Mouse (Mus musculus) heart, postnatal 10 days (tissue): Measurements from ENCODE around the gene Hfm1. TPM values are rescaled to one million over a fixed set of nuclear protein-coding genes. Genes with fewer than 3 reads are reported as not detected.

Experiments
- DNase-seq, 2 experiments: peaks; one replicate each; pipeline ENCODE4 v3.0.0; 2021
- intact Hi-C: fragments of 180-260 bp; cut with DNase I; formaldehyde crosslinking; loops from one replicate; pipeline ENCODE4 v1.15.1; 2025
- total RNA-seq, 2 experiments: library from RNA; stranded (reverse); gene quantifications; 2 replicates each; pipeline ENCODE4 v1.2.3; 2021

The Hfm1 gene
- total RNA-seq: not detected

DNA sequence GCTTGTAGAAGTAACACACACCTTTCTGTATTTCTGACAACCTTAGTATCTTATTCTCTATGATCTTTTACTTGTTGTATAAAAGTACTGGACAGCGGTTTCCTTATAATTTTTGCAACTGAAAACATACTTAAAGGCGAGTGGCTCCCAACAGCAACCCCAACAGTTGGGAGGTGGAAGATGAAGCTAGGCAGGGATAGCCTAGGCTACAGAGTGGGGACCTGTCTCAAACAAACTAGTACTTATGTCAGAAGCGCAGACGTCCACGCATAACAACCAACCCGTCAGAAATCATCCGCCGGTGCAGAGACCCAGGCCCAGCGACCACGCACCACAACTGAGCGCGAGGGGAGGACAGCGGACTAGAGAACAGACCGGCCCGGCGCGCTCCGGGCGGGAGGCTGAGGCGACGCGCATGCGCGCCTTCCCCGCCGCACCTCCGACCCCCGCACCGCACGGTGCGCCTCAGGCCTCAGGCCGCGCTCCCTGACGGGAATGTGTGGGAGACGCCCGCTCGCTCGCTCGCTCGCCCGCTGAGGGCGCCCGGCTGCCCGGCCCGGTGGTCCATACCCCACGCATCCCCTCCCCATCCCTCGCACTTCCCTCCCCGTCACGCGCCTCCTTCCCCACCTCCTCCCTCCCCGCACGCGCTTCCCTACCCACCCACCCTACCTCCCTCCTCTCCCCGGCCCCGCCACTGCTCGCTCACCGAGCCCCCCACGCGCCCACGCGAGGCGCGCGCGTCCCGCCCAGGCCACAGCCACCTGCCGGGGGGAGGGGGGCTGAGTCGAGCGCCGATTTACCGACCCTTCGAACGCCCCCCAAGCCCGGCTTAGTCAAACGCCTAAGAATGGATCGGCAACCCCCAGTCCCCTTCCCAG, at the start of gene Hfm1:
Gene Hfm1, minus strand, starts transcription at position 834 of the 881 bp plus-strand sequence.
- peak; percentile 41 to 51 for DNase-seq
- intact Hi-C loops: no loop called here

DNA sequence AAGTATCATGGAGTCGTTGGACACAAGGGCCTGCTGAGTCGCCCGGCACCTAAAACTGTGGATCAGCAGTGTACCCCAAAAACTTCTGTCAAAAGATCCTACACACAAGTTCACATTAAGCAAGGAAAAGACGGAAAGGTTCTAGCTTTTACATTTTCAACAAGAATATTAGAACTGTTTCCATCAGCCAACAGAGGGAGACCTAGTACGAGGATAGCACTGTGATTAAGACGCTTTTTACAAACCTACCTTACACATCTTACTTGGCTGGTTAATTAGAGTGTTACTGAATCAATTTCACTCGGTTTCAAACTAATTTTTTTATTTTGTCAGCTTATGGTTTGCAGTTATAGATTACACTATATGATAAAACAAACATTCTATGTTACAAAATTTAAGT, 47.8 kb upstream of the Hfm1 start:
- intact Hi-C loops: no loop called here
- DNase-seq: no peak

DNA sequence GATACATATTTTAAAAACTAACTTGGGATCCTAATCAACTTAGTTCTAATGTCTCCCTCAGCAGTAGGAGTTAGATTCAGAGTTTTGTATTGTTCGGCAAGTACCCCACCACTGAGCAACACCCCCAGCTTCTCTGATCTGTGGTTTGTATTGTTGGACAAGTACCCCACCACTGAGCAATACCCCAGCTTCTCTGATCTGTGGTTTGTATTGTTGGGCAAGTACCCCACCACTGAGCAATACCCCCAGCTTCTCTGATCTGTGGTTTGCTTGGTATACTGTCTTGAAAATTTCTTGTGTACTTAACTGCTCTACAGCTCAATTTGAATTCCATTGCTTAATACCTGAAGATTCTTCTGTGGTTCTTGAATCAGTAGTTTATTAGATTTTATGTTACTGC, 41.5 kb upstream of the Hfm1 start:
- intact Hi-C loops: loop anchor here (10.0 kb wide), 1 partner anchor 103 kb away; no protein-coding TSS in a partner anchor
- DNase-seq: no peak

DNA sequence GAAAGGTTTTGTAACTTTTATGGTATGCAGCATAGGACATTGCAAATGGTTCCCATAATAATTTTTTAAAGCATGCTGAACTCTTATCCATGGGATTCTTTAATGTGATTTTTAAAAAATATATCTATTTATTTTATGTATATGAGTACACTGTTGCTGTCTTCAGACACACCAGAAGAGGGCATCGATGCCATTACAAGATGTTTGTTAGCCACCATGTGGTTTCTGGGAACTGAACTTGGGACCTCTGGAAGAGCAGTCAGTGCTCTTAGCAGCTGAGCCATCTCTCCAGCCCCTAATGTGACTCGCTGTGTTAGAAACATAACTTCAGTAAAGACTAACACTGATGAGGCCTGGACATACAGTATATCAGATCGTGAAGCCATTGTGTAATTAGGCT, 40.3 kb upstream of the Hfm1 start:
- intact Hi-C loops: loop anchor here (10.0 kb wide), 1 partner anchor 102 kb away; no protein-coding TSS in a partner anchor

DNA sequence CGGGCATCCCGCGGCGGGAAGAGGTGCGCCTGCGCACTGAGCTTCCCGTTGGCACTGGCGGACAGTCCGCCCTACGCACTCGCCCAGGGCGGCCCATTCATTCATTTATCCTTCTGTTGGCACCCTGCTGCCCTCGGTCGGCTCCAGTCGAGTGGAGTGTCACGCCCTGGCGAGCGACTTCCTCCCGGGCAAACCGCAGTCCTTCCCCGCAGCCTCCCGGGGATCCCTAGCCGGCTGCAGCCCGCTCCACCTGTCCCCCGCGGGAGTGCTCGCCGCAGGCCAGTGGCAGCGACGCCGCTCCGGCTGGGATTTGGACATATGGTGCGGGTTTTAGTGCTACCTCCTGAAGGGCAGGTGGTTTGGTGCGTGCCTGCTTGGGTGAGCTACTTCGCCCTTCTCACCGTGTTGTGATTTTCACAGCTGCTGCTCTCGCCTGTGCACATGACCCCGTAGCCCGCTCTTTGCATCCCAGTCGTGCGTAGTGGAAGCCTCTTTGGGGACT, 38.4 kb upstream of the Hfm1 start:
- DNase-seq: no peak
- intact Hi-C loops: loop anchor here (10.0 kb wide), 1 partner anchor 100 kb away; no protein-coding TSS in a partner anchor

More for the DNA sequence above, 40.3 kb upstream of the Hfm1 start:
- DNase-seq: no peak

DNA sequence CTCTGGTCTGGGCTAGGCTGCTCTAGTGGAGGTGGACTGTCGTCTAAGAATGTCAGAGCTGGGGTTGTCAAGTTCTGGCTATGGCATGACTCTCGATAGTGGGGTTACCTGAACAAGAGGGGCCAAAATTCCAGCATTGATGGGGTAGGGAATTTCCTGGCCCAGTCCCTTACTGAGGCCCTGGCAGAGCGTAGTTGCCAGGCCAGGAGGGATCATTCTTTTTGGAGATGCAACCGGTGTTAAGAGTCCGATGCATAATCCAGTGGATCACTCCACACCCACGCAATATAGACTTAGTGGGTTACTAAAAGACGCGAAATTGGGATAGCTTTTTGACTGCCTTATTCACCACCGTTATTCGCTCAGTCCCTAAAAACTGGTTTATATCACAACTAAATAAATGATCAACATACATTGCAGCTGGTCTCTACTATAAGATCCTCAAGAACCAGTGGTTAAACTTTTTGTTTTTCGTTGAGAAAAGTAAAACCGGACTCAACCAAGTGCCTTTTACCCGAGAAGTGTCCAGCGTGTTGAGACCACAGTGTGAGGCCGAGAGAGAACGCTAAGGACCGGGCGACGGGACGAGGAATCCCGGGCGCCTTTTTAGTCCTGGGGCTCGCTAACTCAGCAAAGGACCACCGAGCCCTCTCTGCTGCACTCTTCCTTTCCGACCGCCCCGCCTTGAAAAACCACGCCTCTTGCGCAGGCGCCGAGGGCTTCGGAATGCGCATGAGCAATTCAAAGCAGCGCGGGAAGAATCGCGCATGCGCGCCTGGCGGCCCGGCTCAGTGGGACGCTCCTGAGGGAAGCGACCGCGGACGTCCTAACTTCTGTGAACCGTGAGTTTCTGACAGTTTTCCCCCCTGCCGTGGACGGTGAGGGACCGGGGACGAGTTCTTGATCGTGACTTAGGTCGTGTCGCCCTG, 37.7 kb upstream of the Hfm1 start, which contains the start of gene Cdc7:
Gene Cdc7, plus strand, starts transcription at position 739 of the 929 bp plus-strand sequence.
- DNase-seq: peak; percentile 96 to 97
- intact Hi-C loops: loop anchor here (10.0 kb wide), 1 partner anchor 99 kb away; no protein-coding TSS in a partner anchor

DNA sequence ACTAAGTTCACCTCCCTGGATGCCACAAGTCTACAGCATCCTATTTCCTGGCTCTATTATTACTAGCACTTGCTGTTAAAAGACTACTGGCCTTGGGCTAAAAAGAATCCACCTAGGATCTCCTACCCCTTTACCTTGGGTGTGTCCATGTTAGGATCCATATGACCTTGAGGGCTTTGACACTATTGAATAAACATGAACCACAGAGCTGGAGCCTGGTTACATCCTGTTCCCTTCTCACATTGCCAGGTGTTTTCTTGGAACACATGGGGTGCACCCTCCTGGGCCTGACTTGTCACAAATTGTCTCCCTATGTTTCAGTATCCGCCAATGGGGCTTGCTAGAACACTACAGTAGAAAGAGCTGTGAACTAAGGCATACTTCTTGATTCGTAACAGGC, 34.3 kb upstream of the Hfm1 start:
- intact Hi-C loops: loop anchor here (10.0 kb wide), 1 partner anchor 96 kb away; no protein-coding TSS in a partner anchor
- no peak for DNase-seq

DNA sequence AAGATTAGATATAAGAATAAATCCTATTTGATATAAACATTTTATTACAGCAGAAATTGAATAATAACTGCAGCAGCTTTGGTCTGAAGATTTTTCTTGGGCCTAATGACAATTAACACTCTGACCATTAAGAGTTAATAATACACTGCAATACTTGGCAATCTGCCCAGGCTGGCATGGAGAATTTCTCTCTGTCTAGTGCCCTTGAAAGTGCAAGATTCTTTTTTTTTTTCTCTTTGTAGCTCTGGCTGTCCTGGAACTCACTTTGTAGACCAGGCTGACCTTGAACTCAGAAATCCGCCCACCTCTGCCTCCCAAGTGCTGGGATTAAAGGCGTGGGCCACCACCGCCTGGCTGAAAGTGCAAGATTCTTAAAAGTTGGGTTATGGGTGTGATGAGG, 32.9 kb upstream of the Hfm1 start:
- peak in 1 of 2 experiments; percentile 27 for DNase-seq

DNA sequence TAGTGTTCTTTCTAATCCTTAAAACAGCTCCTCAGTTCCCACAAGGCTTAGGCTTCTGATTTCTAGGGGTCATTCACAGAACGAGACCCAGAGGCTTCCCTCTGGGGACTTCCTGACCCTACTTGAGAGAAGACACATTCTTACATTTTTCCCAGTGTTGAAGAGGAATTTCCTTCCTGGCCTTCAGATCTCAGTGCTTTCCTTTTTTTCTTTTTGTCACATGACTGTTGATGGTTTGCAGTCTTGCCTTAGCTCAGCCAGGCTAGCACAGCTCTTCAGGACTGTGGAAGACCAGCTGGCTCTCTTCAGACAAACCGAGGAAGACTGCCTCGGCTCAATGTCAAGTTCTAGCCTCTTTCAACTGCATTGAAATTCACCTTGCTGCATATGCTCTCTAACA, 30.3 kb upstream of the Hfm1 start:
- DNase-seq: peak; percentile 39 to 50
- intact Hi-C loops: no loop called here

More for the DNA sequence above, 32.9 kb upstream of the Hfm1 start:
- intact Hi-C loops: no loop called here

DNA sequence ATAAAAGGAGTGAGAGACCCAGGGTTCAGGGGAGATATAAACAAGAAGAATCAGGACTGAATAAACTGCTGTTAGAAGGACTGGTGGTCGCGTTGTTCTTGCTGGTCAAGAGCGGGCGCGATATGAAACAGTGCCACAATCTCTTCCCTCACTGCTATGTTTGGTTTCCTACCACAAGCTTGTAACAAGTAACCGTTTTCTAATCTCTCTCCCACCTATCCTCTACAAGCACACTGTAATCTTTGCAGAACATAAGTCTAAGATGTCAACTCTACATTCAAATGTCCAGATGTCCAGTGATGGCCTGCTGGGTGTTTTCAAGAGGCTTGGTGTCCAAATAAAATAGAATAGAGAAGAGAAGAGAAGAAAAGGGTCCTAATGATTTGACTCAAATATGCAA, 22.6 kb upstream of the Hfm1 start:
- DNase-seq: no peak
- intact Hi-C loops: no loop called here

DNA sequence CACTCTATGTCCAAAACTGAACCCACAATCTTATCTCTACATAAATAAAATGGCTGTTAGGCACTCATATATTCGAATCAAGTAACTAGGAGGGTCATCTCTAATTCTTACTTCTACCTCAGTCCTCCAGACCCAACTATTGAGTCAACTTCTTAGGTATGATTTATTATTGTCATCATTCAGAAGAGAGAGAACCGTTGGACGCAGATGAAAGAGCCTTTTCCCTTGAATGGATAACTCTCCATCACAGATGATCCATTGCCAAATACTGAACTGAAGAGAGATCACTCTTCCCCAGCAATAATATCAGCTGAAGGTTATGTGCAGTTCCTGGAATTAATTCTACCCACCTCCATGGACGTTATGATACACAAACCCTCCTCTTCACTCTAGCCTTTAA, 20.2 kb upstream of the Hfm1 start:
- intact Hi-C loops: no loop called here
- no peak for DNase-seq

DNA sequence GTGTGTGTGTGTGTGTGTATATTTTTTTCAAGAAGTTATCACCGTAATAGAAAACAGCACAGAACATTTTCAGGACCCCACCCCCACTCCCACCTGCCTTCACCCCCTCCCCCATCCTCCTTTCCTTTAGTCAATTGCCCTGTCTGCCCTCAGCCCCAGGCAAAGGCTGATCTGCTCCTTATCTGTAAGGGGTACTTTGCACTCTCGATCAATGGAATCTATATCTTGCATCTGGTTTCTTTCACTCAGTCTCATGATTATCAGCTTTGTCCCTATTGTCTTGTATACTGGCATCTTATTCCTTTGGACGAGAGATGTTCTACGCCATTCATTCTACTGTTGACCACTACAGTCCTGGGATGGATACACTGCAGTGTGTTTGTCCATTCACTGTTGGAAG, 1.9 kb upstream of the Hfm1 start:
- intact Hi-C loops: no loop called here
- no peak for DNase-seq

DNA sequence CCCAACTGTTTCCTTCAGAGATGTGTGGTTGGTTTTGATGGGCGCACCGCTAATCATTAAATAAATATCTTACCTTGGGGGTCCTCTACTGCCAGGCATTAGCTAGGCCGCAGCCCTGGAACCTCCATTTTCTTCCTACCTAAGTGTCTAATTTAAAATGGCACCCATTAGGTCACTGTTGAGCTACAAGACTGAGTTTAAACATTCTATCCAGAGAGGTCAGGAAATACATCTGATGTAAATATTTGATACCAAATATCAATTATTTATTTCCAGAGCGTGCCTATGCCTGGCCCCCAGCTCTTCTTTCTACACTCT, 207 bp upstream of the Hfm1 start:
- DNase-seq: no peak
- intact Hi-C loops: no loop called here

DNA sequence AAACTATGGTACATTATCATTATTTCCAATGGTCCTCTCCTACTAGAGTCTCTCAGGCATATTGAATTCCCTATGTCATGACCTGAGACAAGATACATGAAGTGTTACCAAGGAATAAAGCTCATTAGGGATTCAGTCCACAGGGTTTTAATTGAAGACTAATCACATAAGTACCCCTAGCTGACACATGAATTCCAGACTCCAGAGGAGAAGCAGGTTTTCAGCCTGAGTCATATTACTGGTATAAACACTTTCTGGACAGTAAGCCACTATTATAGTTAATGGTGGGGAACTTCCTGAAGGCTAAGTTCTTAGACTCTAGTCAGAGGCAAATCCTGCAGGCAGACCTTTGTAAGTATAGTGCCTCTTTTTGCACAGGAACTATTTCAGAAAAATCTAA, 6.8 kb downstream of the Hfm1 start:
- intact Hi-C loops: no loop called here
- no peak for DNase-seq

DNA sequence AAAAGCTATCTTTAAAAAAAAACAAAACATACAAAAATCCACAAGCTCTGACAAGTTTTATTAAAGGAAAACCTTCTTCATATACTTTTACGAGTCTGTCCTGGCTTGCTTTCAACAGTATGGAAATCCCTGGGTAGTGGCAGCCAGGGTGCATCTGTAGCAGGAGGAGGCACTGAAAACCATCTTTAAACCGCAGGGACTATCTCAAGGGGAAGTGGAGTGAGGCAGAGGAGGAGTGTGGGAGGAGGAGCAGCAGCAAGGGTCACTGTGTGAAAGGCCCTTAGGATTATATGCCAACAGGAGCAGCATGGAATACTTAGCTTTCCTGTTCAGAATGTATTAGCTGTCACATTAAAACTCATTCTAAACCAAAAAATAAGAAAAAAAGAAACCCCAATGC, 29.2 kb downstream of the Hfm1 start:
- intact Hi-C loops: no loop called here
- DNase-seq: no peak

DNA sequence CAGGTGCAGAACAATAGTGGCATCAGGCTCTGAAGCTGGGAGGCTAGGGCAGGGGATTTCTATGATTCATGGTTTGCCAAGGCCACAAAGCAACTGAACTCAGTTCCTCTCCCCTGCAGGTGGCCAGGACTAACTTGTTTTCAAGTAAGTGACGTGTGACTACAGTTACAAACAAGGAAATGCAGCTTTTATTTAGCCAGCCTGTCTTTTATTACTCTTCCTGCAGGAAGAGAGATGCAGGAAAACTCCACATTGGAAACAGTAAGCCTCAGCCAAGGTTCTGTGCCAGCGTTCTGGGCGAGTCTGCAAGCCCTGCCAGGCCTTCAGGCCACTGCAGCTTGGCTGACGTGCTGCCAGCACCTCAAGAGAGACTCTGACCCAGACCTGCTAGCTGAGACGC, 34.3 kb downstream of the Hfm1 start:
- intact Hi-C loops: no loop called here
- DNase-seq: peak; percentile 58 to 69

DNA sequence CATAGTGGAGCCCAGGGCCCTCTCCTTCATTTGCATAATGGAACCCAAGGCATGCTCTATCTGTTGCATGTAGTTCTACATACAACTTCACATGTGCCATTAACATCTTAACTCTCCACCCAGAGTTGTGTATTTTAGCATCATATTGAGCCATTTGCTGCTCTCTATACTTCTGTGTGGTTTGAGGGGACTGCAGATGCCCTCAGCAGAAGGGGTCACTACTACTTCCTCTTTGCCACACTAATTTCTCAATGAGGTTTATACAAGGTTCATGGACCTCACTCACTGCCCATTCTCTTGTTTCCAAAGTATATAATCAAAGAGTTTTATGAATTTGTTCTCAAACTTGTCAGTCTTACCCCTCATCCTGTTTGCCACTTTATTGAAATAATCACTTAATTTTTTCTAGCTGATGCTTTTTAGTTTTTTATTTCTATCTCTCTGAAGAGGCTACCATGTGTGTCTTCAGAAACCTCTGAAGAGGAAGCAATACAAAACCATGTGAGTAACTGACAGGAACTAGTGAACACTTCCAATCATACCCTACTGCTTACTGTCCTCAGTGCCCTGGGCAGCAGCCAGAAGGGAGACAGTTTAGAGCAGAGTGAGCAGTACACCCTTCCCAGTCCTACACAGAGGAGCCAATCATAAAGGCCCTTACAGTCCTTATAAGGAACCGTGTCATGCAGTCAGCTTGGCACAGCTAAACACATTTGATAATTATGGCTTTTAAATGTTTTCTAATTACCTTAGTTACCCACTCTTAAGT, 38.6 kb downstream of the Hfm1 start:
- intact Hi-C loops: no loop called here
- peak in 1 of 2 experiments; percentile 4 for DNase-seq

DNA sequence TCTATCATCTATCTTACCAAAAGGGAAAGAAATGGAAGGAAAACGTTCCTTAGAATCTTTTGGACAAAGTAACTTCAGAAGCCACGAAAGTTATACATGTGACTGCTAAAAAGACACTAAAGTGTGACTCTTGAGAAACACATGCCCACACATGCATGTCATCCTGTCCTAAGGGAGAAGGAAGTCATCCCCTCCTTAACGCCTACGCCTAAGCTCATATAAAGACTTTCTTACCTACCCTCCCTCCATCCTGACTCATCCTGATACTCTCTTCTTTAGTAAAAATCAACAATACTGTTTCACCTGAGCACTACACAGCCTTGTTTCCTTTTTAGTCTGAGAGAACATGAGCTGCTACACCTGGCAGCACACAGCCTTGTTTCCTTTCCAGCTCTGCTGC, 40.6 kb downstream of the Hfm1 start:
- DNase-seq: no peak
- intact Hi-C loops: no loop called here

DNA sequence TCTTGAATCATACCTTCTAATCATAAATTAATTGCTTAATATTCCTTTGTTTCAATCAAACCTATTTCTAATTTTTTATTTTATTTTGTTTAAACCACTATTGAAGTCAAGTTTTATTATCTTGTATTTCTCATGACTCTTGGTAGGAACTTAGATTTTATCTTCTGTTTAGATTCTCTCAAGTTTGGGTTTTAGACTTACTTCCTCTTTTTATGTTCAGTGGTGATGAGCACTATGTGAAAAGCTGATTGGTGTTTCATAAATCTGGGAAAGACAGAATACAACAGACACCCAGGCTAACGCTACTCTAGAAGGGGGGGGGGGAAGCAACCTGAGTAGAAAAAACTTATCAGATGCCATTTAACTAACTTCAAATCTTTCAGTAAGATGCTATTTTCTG, 49.7 kb downstream of the Hfm1 start:
- intact Hi-C loops: no loop called here
- no peak for DNase-seq

DNA sequence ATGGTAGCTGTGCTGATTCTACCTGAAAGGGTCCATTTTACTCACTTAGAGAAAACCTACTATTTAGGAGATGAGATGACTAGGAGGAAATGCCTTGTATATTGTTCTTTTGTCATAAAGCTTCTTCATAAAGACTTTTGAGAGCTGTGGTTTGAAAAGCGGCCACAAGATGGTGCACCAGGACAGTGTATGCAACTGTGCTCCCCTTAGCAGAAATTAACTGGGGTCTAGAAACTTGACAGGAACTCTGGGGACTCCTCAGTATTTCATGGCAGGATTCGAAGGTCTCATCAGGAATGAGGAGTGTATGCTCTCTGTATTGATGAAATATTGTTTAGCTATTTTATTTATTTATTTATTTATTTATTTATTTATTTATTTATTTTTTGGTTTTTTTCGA, 65.7 kb downstream of the Hfm1 start:
- peak; percentile 62 to 79 for DNase-seq
- intact Hi-C loops: loop anchor here (1.0 to 10.0 kb wide), 4 partner anchors 104 to 652 kb away; partner anchors contain the start of gene Cdc7
